Mouse (Mus musculus) myocyte (in vitro differentiated cells): Measurements from ENCODE around the gene Asic2. TPM values are rescaled to one million over a fixed set of nuclear protein-coding genes. Genes with fewer than 3 reads are reported as not detected.

ENCODE experiments used
- H3K27me3 ChIP-seq: one replicate; pipeline ENCODE4 v1.6.1; 2011; ENCODE audit not compliant: control insufficient read depth, insufficient read depth, insufficient read length
- H3K36me3 ChIP-seq: one replicate; pipeline ENCODE4 v1.6.1; 2011; ENCODE audit not compliant: control insufficient read depth, insufficient read depth
- H3K4me2 ChIP-seq: one replicate; pipeline ENCODE4 v1.6.1; 2011; ENCODE audit warnings: low read depth, control low read depth
- H3K4me3 ChIP-seq: one replicate; pipeline ENCODE4 v1.5.1; 2011; ENCODE audit warnings: mild to moderate bottlenecking, control low read depth, moderate library complexity
- H3K79me2 ChIP-seq: one replicate; pipeline ENCODE4 v1.6.1; 2011; ENCODE audit not compliant: control insufficient read depth, insufficient read depth
- H3ac ChIP-seq: one replicate; pipeline ENCODE4 v1.6.1; 2011; ENCODE audit not compliant: control insufficient read depth, insufficient read length
- CEBPB ChIP-seq: IDR thresholded peaks from 2 replicates; pipeline ENCODE4 v1.6.1; 2011; ENCODE audit warnings: mild to moderate bottlenecking, moderate library complexity; ENCODE audit not compliant: poor library complexity, insufficient read depth, severe bottlenecking
- E2F4 ChIP-seq: IDR thresholded peaks from one replicate; pipeline ENCODE4 v1.6.1; 2011; ENCODE audit warnings: mild to moderate bottlenecking, control low read depth, moderate library complexity; ENCODE audit not compliant: insufficient read depth
- MAX ChIP-seq: IDR thresholded peaks from one replicate; pipeline ENCODE4 v1.6.1; 2011; ENCODE audit warnings: low read depth, mild to moderate bottlenecking, control low read depth
- MYOD1 ChIP-seq, 3 experiments: IDR thresholded peaks; one replicate each; pipeline ENCODE4 v1.6.1; 2011; ENCODE audit warnings: control low read depth in 2 of 3, low read depth in 2 of 3, mild to moderate bottlenecking in 2 of 3, moderate library complexity in 1 of 3; ENCODE audit not compliant: insufficient read length in 2 of 3, control insufficient read depth in 1 of 3
- MYOG ChIP-seq, 3 experiments: IDR thresholded peaks; one replicate each; pipeline ENCODE4 v1.6.1; 2011; ENCODE audit warnings: control low read depth in 2 of 3, low read depth in 2 of 3, mild to moderate bottlenecking in 2 of 3; ENCODE audit not compliant: insufficient read length in 2 of 3, control insufficient read depth in 1 of 3, insufficient read depth in 1 of 3
- POLR2A ChIP-seq: IDR thresholded peaks from one replicate; pipeline ENCODE4 v1.6.1; 2011; ENCODE audit warnings: low read depth, mild to moderate bottlenecking, control low read depth, moderate library complexity; ENCODE audit not compliant: insufficient read length
- POLR2AphosphoS2 ChIP-seq: IDR thresholded peaks from one replicate; pipeline ENCODE4 v1.6.1; 2011; ENCODE audit warnings: low read depth, control low read depth; ENCODE audit not compliant: insufficient read length
- REST ChIP-seq: IDR thresholded peaks from one replicate; pipeline ENCODE4 v1.6.1; 2011; ENCODE audit warnings: mild to moderate bottlenecking, control low read depth, moderate library complexity; ENCODE audit not compliant: insufficient read depth, insufficient read length
- SRF ChIP-seq: IDR thresholded peaks from one replicate; pipeline ENCODE4 v1.6.1; 2011; ENCODE audit warnings: low read depth; ENCODE audit not compliant: control insufficient read depth, insufficient read length
- TCF12 ChIP-seq: IDR thresholded peaks from one replicate; pipeline ENCODE4 v1.6.1; 2011; ENCODE audit warnings: mild to moderate bottlenecking, control low read depth; ENCODE audit not compliant: poor library complexity, insufficient read depth, severe bottlenecking
- TCF3 ChIP-seq: IDR thresholded peaks from one replicate; pipeline ENCODE4 v1.6.1; 2011; ENCODE audit warnings: low read depth, control low read depth; ENCODE audit not compliant: insufficient read length
- USF1 ChIP-seq: IDR thresholded peaks from one replicate; pipeline ENCODE4 v1.6.1; 2011; ENCODE audit warnings: low read depth, mild to moderate bottlenecking, control low read depth, moderate library complexity
- polyA plus RNA-seq: library from polyadenylated mRNA; unstranded; fragments of >200 nt; fragmentation: generic; extraction: Trizol; gene quantifications from one replicate; pipeline ENCODE4 v1.2.1, GENCODE M21; 2012; ENCODE audit warnings: missing spikeins

Gene Asic2
- not detected for polyA plus RNA-seq

GRCm38 (mm10) chr11:81968401-81968881 is at the start of gene Asic2:
Gene Asic2 (minus strand): TSS chr11:81968457.
- H3K27me3 ChIP-seq = peaks cover 30% of the 10 kb centered on the region

GRCm38 (mm10) chr11:82016181-82016780 is 48.0 kb upstream of the Asic2 start:
- no peaks in the 10 kb centered on the region for H3K79me2 ChIP-seq
- H3K27me3 ChIP-seq = no peaks in the 10 kb centered on the region
- TF ChIP-seq MYOD1 (IDR thresholded peaks at IDR 0.05; ENCODE audit: control insufficient read depth in 1 of 3, insufficient read length in 2 of 3, low read depth in 2 of 3) = no peak
- no peak for TF ChIP-seq MAX
- no peak for TF ChIP-seq CEBPB
- no peak for TF ChIP-seq REST
- TF ChIP-seq POLR2AphosphoS2 = no peak
- H3K4me3 ChIP-seq = no peak overlapping the region
- no peaks in the 10 kb centered on the region for H3K36me3 ChIP-seq
- no peak overlapping the region for H3ac ChIP-seq
- no peak overlapping the region for H3K4me2 ChIP-seq

More at GRCm38 (mm10) chr11:81968401-81968881, at the start of gene Asic2:
- Histone ChIP-seq H3K79me2 (no peaks in the 10 kb centered on the region), H3K4me2 (no peak within 1 kb of the TSS), H3K36me3 (no peaks in the 10 kb centered on the region), H3ac (no peak within 1 kb of the TSS), H3K4me3 (no peak within 1 kb of the TSS)
- no peak for TF ChIP-seq E2F4
- no peak for TF ChIP-seq USF1
- TF ChIP-seq MAX = no peak
- no peak for TF ChIP-seq MYOG (IDR thresholded peaks at IDR 0.05; ENCODE audit: control insufficient read depth in 1 of 3, insufficient read depth in 1 of 3, insufficient read length in 2 of 3, low read depth in 2 of 3)
- TF ChIP-seq MYOD1 (IDR thresholded peaks at IDR 0.05; ENCODE audit: control insufficient read depth in 1 of 3, insufficient read length in 2 of 3, low read depth in 2 of 3) = no peak
- no peak for TF ChIP-seq POLR2A
- TF ChIP-seq SRF = no peak
- TF ChIP-seq REST = no peak
- TF ChIP-seq TCF12 = no peak
- no peak for TF ChIP-seq TCF3

- no peaks in the 10 kb centered on the region for H3K79me2 ChIP-seq
- no peak overlapping the region for H3K4me3 ChIP-seq
- no peak overlapping the region for H3K4me2 ChIP-seq
- H3K36me3 ChIP-seq = no peaks in the 10 kb centered on the region
- no peak overlapping the region for H3ac ChIP-seq
- H3K27me3 ChIP-seq = no peaks in the 10 kb centered on the region
- TF ChIP-seq TCF12 (no peak), MAX (no peak), MYOD1 (IDR thresholded peaks at IDR 0.05; ENCODE audit: control insufficient read depth in 1 of 3, insufficient read length in 2 of 3, low read depth in 2 of 3) (no peak), REST (no peak), E2F4 (no peak), CEBPB (peak; percentile 59; the same call in 1 of the 2 replicates), POLR2A (no peak), USF1 (no peak), MYOG (IDR thresholded peaks at IDR 0.05; ENCODE audit: control insufficient read depth in 1 of 3, insufficient read depth in 1 of 3, insufficient read length in 2 of 3, low read depth in 2 of 3) (no peak)
Measured at GRCm38 (mm10) chr11:82015066-82015465, 46.8 kb upstream of the Asic2 start.

GRCm38 (mm10) chr11:82013756-82014155 is 45.5 kb upstream of the Asic2 start:
- TF ChIP-seq MYOD1 (IDR thresholded peaks at IDR 0.05; ENCODE audit: control insufficient read depth in 1 of 3, insufficient read length in 2 of 3, low read depth in 2 of 3) (no peak), POLR2AphosphoS2 (no peak), MYOG (IDR thresholded peaks at IDR 0.05; ENCODE audit: control insufficient read depth in 1 of 3, insufficient read depth in 1 of 3, insufficient read length in 2 of 3, low read depth in 2 of 3) (no peak), CEBPB (no peak), MAX (no peak), POLR2A (no peak), SRF (no peak), REST (no peak), E2F4 (no peak), TCF12 (no peak)
- Histone ChIP-seq H3ac (no peak overlapping the region), H3K4me3 (no peak overlapping the region)

More at GRCm38 (mm10) chr11:82013756-82014155, 45.5 kb upstream of the Asic2 start:
- no peak overlapping the region for H3K4me2 ChIP-seq
- no peaks in the 10 kb centered on the region for H3K36me3 ChIP-seq
- H3K79me2 ChIP-seq = no peaks in the 10 kb centered on the region
- H3K27me3 ChIP-seq = no peaks in the 10 kb centered on the region
